Mouse (Mus musculus) heart, postnatal 10 days (tissue): ENCODE measurements around the gene Gm21822. TPM values are rescaled to one million over a fixed set of nuclear protein-coding genes. Genes with fewer than 3 reads are reported as not detected.
"Not testable (repeated sequence)": the region's sequence is repeated elsewhere in the genome, so short reads cannot be mapped to it uniquely, and the experiment has no call there.

Experiments
- DNase-seq, 2 experiments: peaks; one replicate each; pipeline ENCODE4 v3.0.0; 2021
- intact Hi-C: fragments of 180-260 bp; cut with DNase I; formaldehyde crosslinking; loops from one replicate; pipeline ENCODE4 v1.15.1; 2025
- total RNA-seq, 2 experiments: library from RNA; stranded (reverse); gene quantifications; 2 replicates each; pipeline ENCODE4 v1.2.3; 2021

The Gm21822 gene
- not detected for total RNA-seq

- DNase-seq, intact Hi-C loops: not testable (repeated sequence)
Observed at GRCm38 (mm10) chrY:18654182-18654581, at the start of gene Gm21822. TSS of gene Gm21822 (plus strand) at chrY:18654482.
